Mouse (Mus musculus) MEL (cell line): ENCODE measurements around the gene Rhobtb3.

ENCODE experiments used
- CTCF ChIP-seq, 3 experiments: IDR thresholded peaks in 2 of 3; conservative IDR thresholded peaks in 1 of 3; 2 replicates each; pipeline ENCODE4 v1.5.1; 2011 to 2012; ENCODE audit warnings: low read length in 3 of 3, low read depth in 2 of 3, mild to moderate bottlenecking in 2 of 3, improper control_type of control experiment in 1 of 3, inconsistent platforms in 1 of 3, mixed read lengths in 1 of 3, moderate library complexity in 1 of 3; ENCODE audit not compliant: control insufficient read depth in 1 of 3, insufficient read depth in 1 of 3, poor library complexity in 1 of 3, severe bottlenecking in 1 of 3
- MYC ChIP-seq: IDR thresholded peaks from 2 replicates; pipeline ENCODE4 v1.6.1; 2011; ENCODE audit warnings: low read depth, mild to moderate bottlenecking, low read length, improper control_type of control experiment, moderate library complexity

DNA sequence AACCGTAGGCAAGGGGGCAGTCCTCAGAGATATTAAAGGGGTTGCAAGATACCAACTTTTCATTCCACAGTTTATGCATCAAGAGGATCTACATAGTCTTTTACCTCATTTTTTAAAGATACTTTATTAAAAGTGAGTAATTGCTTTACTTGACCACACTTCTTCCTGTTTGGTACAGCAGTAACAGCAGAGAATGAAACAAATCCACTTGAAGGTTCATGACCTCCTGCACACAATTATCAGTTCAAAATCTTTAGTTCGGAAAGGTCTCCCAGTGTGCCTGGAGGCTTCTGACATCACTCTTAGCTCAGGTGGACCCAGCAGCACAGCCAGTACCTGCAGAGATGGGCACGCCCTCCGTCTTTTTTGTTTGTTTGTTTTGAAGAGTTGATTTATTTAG, 91.7 kb downstream of the Rhobtb3 start:
- TF ChIP-seq CTCF (IDR thresholded peaks at IDR 0.05 in 2 of 3, conservative IDR thresholded peaks at IDR 0.05 in 1 of 3; ENCODE audit: control insufficient read depth in 1 of 3, insufficient read depth in 1 of 3, low read depth in 2 of 3, low read length in 3 of 3, poor library complexity in 1 of 3, severe bottlenecking in 1 of 3) (no peak), MYC (no peak)
